Mouse (Mus musculus) midbrain, embryonic 13.5 days (tissue): ENCODE measurements at regions not wholly inside any gene's neighbourhood (a gene's known extent, or its start where the extent isn't known, plus 50 kb on each side); places are given as distances from the start of the nearest gene placed in this dataset.
"Not testable (repeated sequence)": the region's sequence is repeated elsewhere in the genome, so short reads cannot be mapped to it uniquely, and the experiment has no call there.

Experiments
- ATAC-seq: fragments of 200-750 bp; cut with Nextera tagmentation; 2 replicates; pipeline ENCODE4 v1.8.0; 2017; ENCODE audit warnings: mild to moderate bottlenecking, moderate TSS enrichment, moderate library complexity
- H3K27ac ChIP-seq: fragments of 300-500 bp; sonication (generic); 2 replicates; pipeline ENCODE4 v1.5.1; 2015; ENCODE audit warnings: inconsistent platforms, mild to moderate bottlenecking, moderate library complexity
- H3K27me3 ChIP-seq: fragments of 300-500 bp; sonication (generic); 2 replicates; pipeline ENCODE4 v1.6.1; 2015; ENCODE audit warnings: mild to moderate bottlenecking, inconsistent platforms
- H3K36me3 ChIP-seq: fragments of 300-500 bp; sonication (generic); 2 replicates; pipeline ENCODE4 v1.6.1; 2015; ENCODE audit warnings: mild to moderate bottlenecking, inconsistent platforms
- H3K4me1 ChIP-seq: fragments of 300-500 bp; sonication (generic); replicated peaks from 2 replicates; pipeline ENCODE4 v1.6.1; 2015; ENCODE audit warnings: inconsistent platforms
- H3K4me2 ChIP-seq: fragments of 300-500 bp; sonication (generic); replicated peaks from 2 replicates; pipeline ENCODE4 v1.6.1; 2015; ENCODE audit warnings: moderate library complexity, mild to moderate bottlenecking, inconsistent platforms
- H3K4me3 ChIP-seq: fragments of 300-500 bp; sonication (generic); replicated peaks from 2 replicates; pipeline ENCODE4 v1.5.1; 2015; ENCODE audit warnings: mild to moderate bottlenecking, inconsistent platforms
- H3K9ac ChIP-seq: fragments of 300-500 bp; sonication (generic); replicated peaks from 2 replicates; pipeline ENCODE4 v1.6.1; 2015; ENCODE audit warnings: mild to moderate bottlenecking, inconsistent platforms
- H3K9me3 ChIP-seq: fragments of 300-500 bp; sonication (generic); 2 replicates; pipeline ENCODE4 v1.6.1; 2016; ENCODE audit warnings: mild to moderate bottlenecking, inconsistent platforms
- WGBS: fragments of 180-500 bp; shearing (Covaris S2); methylation state at CpG from one replicate; pipeline ENCODE4 v1.1.7; 2015; 5-methylcytosine and 5-hydroxymethylcytosine counted together

DNA sequence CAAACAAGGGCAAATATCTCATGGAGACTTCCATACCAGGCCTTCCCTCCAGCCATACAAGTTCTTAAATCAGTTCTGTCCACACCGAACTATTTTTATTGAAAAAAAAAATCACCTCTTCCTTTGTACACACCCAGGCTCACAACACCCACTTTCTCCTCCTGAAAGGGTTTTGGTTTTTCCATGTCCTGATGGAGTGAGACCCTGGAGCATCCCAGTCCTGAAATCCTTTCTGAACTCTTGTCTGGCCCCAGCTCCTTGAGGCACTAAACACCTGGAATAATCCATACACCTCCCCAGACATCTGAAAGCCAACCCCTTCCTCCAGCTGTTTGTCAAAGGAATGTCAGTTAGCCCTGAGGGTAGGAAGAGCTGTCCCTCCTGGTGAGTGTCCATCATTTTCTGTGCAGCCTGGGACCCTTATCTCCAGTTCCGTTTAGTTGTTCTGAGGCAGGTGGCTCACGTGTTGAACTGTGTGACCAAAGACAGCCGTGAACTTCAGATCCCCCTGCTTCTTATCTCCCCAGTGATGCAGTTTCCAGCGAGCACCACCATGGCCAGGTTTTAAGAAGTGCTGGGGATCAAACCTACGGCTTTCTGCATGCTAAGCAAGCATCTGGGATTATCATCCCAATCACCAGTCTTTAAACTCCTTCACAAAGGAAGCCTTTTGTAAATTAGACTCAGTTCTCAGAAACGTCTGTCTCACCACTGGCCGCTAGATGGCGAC, 101.4 kb downstream of the Gm15319 start:
- 53% methylated on average over 8 of the region's 9 CpGs for WGBS
- H3K27ac ChIP-seq, H3K4me1 ChIP-seq, H3K27me3 ChIP-seq, H3K36me3 ChIP-seq, H3K4me3 ChIP-seq, H3K9me3 ChIP-seq, H3K4me2 ChIP-seq, H3K9ac ChIP-seq: not testable (repeated sequence)
- ATAC-seq, result peak; percentile 87

DNA sequence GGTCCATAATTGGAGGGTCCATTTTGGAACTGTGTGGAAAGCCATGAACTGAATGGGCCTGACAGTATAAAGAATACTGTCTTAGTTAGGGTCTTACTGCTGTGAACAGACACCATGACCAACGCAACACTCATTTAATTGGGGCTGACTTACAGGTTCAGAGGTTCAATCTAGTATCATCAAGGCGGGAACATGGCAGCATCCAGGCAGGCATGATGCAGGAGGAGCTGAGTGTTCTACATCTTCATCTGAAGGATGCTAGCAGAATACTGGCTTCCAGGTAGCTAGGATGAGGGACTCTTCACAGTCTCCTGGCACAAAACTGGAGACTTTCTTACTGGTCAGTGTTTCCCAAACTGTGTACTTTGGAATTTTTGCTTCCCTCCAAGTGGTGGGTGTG, 102.0 kb downstream of the Gm15319 start:
- 70% methylated on average over 2 of the region's 2 CpGs for WGBS
- not testable (repeated sequence) for H3K36me3 ChIP-seq

DNA sequence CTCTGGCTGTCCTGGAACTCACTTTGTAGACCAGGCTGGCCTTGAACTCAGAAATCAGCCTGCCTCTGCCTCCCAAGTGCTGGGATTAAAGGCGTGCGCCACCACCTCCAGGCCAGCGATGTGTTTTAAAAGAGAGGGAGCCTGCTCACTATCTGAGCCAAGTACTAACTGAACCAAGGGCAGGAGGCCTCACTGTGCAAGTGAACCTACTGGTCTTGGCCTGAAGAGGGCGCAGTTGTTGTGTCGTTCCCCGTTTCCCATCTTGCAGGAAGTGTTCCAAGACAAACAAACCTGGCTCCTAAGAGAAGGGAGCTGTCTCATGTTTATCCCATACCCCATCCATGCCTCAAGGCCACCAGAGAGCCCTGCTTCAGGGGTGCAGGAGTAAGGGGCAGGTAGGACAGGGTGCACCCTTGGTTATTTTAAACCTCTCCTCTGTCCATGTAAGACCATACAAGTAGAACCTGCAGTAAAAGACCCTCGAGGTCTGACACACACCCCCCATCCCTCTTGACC, 102.8 kb downstream of the Gm15319 start:
- WGBS, result 66% methylated on average over 6 of the region's 7 CpGs
- ATAC-seq, H3K9me3 ChIP-seq: not testable (repeated sequence)

More for the DNA sequence above, 102.0 kb downstream of the Gm15319 start:
- not testable (repeated sequence) for H3K4me2 ChIP-seq, ATAC-seq, H3K4me1 ChIP-seq, H3K9me3 ChIP-seq, H3K27ac ChIP-seq, H3K27me3 ChIP-seq, H3K4me3 ChIP-seq, H3K9ac ChIP-seq

DNA sequence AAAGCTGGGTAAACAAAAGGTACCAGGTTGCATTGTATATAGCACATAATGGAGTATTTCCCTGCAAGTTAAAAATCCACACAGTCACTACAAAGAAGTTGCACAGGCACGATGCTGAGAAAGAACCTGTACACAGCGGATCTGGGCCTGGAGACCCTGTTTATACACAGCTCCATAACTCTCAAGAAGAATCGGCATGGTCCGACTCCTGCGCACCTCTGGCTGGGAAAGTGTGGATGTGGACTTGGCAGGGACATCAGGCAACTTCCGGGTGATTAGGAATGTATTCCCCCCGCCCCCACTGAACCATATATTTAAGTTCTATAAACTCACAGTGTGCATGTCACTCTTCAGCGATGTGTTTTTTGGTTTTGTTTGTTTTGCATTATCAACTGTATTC, 103.3 kb downstream of the Gm15319 start:
- WGBS, result 89% methylated on average over 8 of the region's 8 CpGs
- H3K9ac ChIP-seq, H3K36me3 ChIP-seq, H3K27me3 ChIP-seq, H3K27ac ChIP-seq, H3K4me3 ChIP-seq, H3K9me3 ChIP-seq, H3K4me2 ChIP-seq, ATAC-seq, H3K4me1 ChIP-seq: not testable (repeated sequence)

More for the DNA sequence above, 102.8 kb downstream of the Gm15319 start:
- H3K4me3 ChIP-seq, H3K36me3 ChIP-seq, H3K4me2 ChIP-seq, H3K27ac ChIP-seq, H3K27me3 ChIP-seq, H3K4me1 ChIP-seq, H3K9ac ChIP-seq: not testable (repeated sequence)
